Mouse (Mus musculus): ENCODE data around the gene Dnttip2.

DNA sequence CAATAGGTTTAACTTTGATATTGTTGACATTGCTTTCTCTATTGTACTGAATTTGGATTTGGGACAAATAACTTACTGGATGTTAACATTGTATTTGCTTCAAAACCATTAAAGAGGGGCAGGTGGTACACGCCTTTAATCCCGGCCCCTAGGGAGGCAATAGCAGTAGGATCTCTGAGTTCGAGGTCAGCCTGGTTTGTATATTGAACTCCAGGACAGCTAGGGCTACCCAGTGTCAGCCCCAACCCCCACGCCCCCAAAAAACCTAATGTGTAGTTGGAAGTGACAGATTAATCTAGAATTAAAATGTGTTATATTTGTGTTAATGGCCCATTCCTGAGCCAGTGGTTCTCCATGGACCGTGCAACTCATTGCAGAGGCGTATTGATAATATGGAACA is 27.8 kb upstream of the Dnttip2 start:
- TF ChIP-seq GATA1 (IDR thresholded peaks at IDR 0.05; ENCODE audit: low read length) (no peak), TAL1 (IDR thresholded peaks at IDR 0.05; ENCODE audit: low read length) (no peak)
